Mouse (Mus musculus): Measurements from ENCODE around the gene Gpr37. TPM values are rescaled to one million over a fixed set of nuclear protein-coding genes. Genes with fewer than 3 reads are reported as not detected.

The Gpr37 gene
- total and polyA plus RNA-seq, 2 experiments from 2014 or later = 0.27 to 0.29 TPM

DNA sequence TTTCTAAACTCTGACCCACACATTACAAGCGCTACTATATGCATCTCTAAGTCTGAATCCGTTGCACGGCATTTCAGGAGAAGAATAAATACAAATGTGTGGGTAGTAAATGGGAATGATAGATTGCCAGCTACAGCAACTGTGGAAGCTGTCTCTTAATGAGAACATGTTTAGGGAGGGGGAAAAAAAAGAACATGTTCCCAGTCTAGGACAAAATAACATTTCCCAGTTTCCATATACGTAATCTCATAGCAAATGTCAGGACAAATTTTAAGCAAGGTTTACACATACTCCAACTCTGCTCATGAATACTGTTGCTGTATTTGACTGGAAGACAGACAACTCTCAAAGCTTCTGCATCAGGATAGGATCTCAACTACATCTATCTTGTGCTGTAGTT, 15.4 kb downstream of the Gpr37 start:
- WGBS = 91% methylated on average over 4 of the region's 4 CpGs
- Histone ChIP-seq H3K36me3 (replicated peaks; ENCODE audit: control insufficient read depth, insufficient read depth, low read length) (no peaks in the 10 kb centered on the region), H3K9ac (replicated peaks; ENCODE audit: low read depth, low read length) (no peak overlapping the region), H3K4me3 (ENCODE audit: low read depth, low read length) (no peak overlapping the region), H3K27ac (ENCODE audit: low read depth) (no peak overlapping the region), H3K4me1 (ENCODE audit: control insufficient read depth, insufficient read depth) (peaks cover 4% of the 10 kb centered on the region; the same call in 1 of the 2 replicates), H3K4me2 (ENCODE audit: low read depth, low read length) (no peak overlapping the region), H3K9me3 (replicated peaks; ENCODE audit: control insufficient read depth, low read length) (no peaks in the 10 kb centered on the region), H3K27me3 (ENCODE audit: control insufficient read depth, insufficient read depth, low read length) (no peaks in the 10 kb centered on the region)
- TF ChIP-seq EP300 (IDR thresholded peaks at IDR 0.05; ENCODE audit: low read depth) (no peak), CTCF (IDR thresholded peaks at IDR 0.05; ENCODE audit: low read depth) (no peak)
- no peak for DNase-seq (ENCODE audit: low spot score)
- ATAC-seq (ENCODE audit: insufficient read depth, low read depth) = no peak

DNA sequence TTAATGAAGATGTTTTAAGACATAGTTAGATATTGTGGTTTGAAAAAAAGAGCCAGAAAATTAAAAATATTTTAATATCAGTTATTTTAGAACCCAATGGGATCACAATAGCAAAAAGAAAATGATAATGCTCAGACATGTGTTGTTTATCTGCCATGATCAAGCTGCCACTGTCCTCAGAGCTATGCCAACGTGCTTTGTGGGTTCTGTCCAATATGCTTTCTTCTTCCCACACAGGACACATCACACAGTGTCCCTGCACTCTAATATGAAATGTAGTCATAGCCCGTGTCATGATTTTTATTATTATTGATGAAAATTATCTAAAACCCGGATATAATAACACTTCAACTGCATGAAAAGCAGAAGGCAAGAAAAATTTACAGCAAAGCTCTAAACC, 16.7 kb downstream of the Gpr37 start:
- H3K27ac ChIP-seq (ENCODE audit: low read depth) = no peak overlapping the region
- TF ChIP-seq EP300 (IDR thresholded peaks at IDR 0.05; ENCODE audit: low read depth) = no peak
- no peak for TF ChIP-seq CTCF (IDR thresholded peaks at IDR 0.05; ENCODE audit: low read depth)
- no peak overlapping the region for H3K9ac ChIP-seq (replicated peaks; ENCODE audit: low read depth, low read length)
- DNase-seq (ENCODE audit: low spot score) (no peak), ATAC-seq (ENCODE audit: insufficient read depth, low read depth) (no peak)
- H3K4me2 ChIP-seq (ENCODE audit: low read depth, low read length) = no peak overlapping the region
- H3K4me1 ChIP-seq (ENCODE audit: control insufficient read depth, insufficient read depth) = peaks cover 8% of the 10 kb centered on the region; the same call in 1 of the 2 replicates
- WGBS = 54% methylated on average over 3 of the region's 3 CpGs
- no peak overlapping the region for H3K4me3 ChIP-seq (ENCODE audit: low read depth, low read length)
- no peaks in the 10 kb centered on the region for H3K36me3 ChIP-seq (replicated peaks; ENCODE audit: control insufficient read depth, insufficient read depth, low read length)
- H3K27me3 ChIP-seq (ENCODE audit: control insufficient read depth, insufficient read depth, low read length) = no peaks in the 10 kb centered on the region
- H3K9me3 ChIP-seq (replicated peaks; ENCODE audit: control insufficient read depth, low read length) = no peaks in the 10 kb centered on the region

DNA sequence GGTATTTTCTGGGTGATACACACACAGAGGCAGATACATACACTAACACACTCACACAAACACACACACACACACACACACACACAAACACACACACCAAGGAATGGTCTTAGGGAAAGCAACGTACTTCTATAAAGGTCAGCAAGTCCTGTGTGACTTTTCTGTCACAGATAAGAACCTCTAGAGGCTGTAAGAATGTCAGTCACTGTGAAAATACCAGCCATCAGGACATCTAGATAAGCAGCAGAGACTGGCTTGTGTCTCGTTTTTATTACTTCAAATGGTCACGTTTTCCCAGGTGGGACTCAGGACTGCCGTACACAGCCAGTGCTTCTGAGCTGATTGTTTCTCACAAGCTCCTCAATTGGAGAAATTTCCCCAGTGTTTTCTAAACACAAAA, 20.4 kb downstream of the Gpr37 start:
- ATAC-seq (ENCODE audit: insufficient read depth, low read depth) = no peak; the same call in 1 of the 2 replicates
- WGBS = 12% methylated on average over 4 of the region's 4 CpGs
- no peak for TF ChIP-seq EP300 (IDR thresholded peaks at IDR 0.05; ENCODE audit: low read depth)
- no peak for TF ChIP-seq CTCF (IDR thresholded peaks at IDR 0.05; ENCODE audit: low read depth)

DNA sequence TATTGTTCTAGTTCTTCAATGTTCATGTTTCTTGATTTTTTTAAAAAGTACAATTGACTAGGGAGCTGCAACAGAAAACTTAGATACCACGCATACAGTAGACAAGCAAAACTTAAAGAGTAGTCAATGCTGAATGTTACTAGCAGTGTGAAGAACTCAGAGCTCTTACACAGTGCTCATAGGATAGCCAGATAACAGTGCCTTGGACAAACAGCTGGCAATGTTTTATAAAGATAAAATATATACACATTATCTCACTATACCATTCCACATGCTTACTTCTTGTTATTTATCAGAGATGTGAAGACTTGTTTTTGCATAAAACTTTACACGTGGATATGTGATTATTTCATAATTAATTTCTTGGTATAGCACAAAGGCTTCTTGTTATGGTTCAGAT, 26.6 kb downstream of the Gpr37 start:
- no peaks in the 10 kb centered on the region for H3K4me1 ChIP-seq (ENCODE audit: control insufficient read depth, insufficient read depth)
- H3K27me3 ChIP-seq (ENCODE audit: control insufficient read depth, insufficient read depth, low read length) = no peaks in the 10 kb centered on the region
- no peak overlapping the region for H3K9ac ChIP-seq (replicated peaks; ENCODE audit: low read depth, low read length)
- DNase-seq (ENCODE audit: low spot score) = no peak
- 75% methylated on average over 2 of the region's 2 CpGs for WGBS
- no peak overlapping the region for H3K4me2 ChIP-seq (ENCODE audit: low read depth, low read length)
- H3K4me3 ChIP-seq (ENCODE audit: low read depth, low read length) = no peak overlapping the region
- no peaks in the 10 kb centered on the region for H3K36me3 ChIP-seq (replicated peaks; ENCODE audit: control insufficient read depth, insufficient read depth, low read length)
- no peak overlapping the region for H3K27ac ChIP-seq (ENCODE audit: low read depth)
- TF ChIP-seq EP300 (IDR thresholded peaks at IDR 0.05; ENCODE audit: low read depth) = no peak
- TF ChIP-seq CTCF (IDR thresholded peaks at IDR 0.05; ENCODE audit: low read depth) = no peak
- no peak for ATAC-seq (ENCODE audit: insufficient read depth, low read depth)
- H3K9me3 ChIP-seq (replicated peaks; ENCODE audit: control insufficient read depth, low read length) = no peaks in the 10 kb centered on the region

More for the DNA sequence above, 20.4 kb downstream of the Gpr37 start:
- Histone ChIP-seq H3K4me3 (ENCODE audit: low read depth, low read length) (no peak overlapping the region), H3K9me3 (replicated peaks; ENCODE audit: control insufficient read depth, low read length) (no peaks in the 10 kb centered on the region), H3K4me1 (ENCODE audit: control insufficient read depth, insufficient read depth) (peaks cover 8% of the 10 kb centered on the region; the same call in 1 of the 2 replicates), H3K4me2 (ENCODE audit: low read depth, low read length) (no peak overlapping the region), H3K9ac (replicated peaks; ENCODE audit: low read depth, low read length) (no peak overlapping the region), H3K27me3 (ENCODE audit: control insufficient read depth, insufficient read depth, low read length) (no peaks in the 10 kb centered on the region), H3K27ac (ENCODE audit: low read depth) (no peak overlapping the region), H3K36me3 (replicated peaks; ENCODE audit: control insufficient read depth, insufficient read depth, low read length) (no peaks in the 10 kb centered on the region)
- DNase-seq (ENCODE audit: low spot score) = no peak

DNA sequence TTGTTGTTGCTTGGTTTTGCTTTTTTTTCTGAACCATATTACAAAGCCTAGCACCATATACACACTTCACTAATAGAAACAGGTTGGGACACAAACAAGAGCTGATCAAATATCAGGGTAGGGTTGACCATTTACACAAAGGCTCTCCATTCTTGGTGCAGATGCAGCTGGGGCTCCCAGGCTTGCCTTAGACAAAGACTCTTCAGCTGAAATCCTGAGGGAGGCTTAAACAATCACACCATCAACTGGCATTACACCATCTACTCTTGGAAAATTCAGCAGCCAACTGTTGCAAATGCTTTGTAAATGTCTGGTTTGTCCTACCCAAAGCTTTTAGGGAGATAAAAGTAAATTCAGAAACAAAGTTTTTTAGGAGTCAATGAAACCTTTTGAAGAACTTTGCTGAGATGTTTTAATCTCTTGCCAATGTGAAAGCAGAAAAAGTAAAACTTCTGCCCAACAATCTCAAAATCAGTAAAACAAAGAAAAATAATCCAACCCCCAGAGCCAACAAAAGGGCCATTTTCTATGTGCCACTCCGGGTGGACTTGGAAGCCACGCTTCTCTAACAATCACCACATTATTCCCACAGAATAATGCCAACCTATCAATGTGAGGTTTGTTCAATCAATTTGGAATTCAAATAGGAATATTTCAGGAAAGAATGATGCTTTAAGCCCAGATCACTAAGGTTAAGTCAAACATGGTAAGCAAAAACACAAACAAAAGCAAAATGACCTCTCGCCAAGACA, 30.4 kb downstream of the Gpr37 start:
- Histone ChIP-seq H3K4me3 (ENCODE audit: low read depth, low read length) (no peak overlapping the region), H3K27me3 (ENCODE audit: control insufficient read depth, insufficient read depth, low read length) (no peaks in the 10 kb centered on the region), H3K9me3 (replicated peaks; ENCODE audit: control insufficient read depth, low read length) (no peaks in the 10 kb centered on the region), H3K4me1 (ENCODE audit: control insufficient read depth, insufficient read depth) (no peaks in the 10 kb centered on the region), H3K9ac (replicated peaks; ENCODE audit: low read depth, low read length) (no peak overlapping the region), H3K4me2 (ENCODE audit: low read depth, low read length) (no peak overlapping the region), H3K27ac (ENCODE audit: low read depth) (no peak overlapping the region), H3K36me3 (replicated peaks; ENCODE audit: control insufficient read depth, insufficient read depth, low read length) (no peaks in the 10 kb centered on the region)
- 84% methylated on average over 3 of the region's 3 CpGs for WGBS
- DNase-seq (ENCODE audit: low spot score) (no peak), ATAC-seq (ENCODE audit: insufficient read depth, low read depth) (no peak)
- TF ChIP-seq EP300 (IDR thresholded peaks at IDR 0.05; ENCODE audit: low read depth) (no peak), CTCF (IDR thresholded peaks at IDR 0.05; ENCODE audit: low read depth) (no peak)

Other genes with a start within 250 kb of the Gpr37 start
- 17.5 and 38.8 TPM in 2 replicates for gene Pot1a, start 118.5 kb upstream of the Gpr37 start, total RNA-seq (2014; rRNA removed; ENCODE audit: low replicate concordance)
- 13.3 and 14.3 TPM in 2 replicates for gene Pot1a, start 118.5 kb upstream of the Gpr37 start, polyA plus RNA-seq (2015; fragmentation: Nextera tagmentation; extraction: Ambion mirVana)